Mouse (Mus musculus) liver, adult 10 weeks (tissue): Measurements from ENCODE around the gene Tshz3. TPM values are rescaled to one million over a fixed set of nuclear protein-coding genes. Genes with fewer than 3 reads are reported as not detected.

ENCODE experiments used
- polyA plus RNA-seq: library from polyadenylated mRNA; stranded (reverse); fragments of 350-450 nt; fragmentation: Illumina TruSeq; extraction: RNeasy Lipid Tissue Mini Kit (QIAGEN cat#74804); gene quantifications from one replicate; pipeline ENCODE4 v1.2.3, GENCODE M21; 2014; ENCODE audit warnings: low read depth, low replicate concordance

Tshz3 gene
- polyA plus RNA-seq: 0.56 TPM

GRCm38 (mm10) chr7:36697856-36698588 is at the start of gene Tshz3:
Tshz3 (plus strand) TSS chr7:36698118.

